Mouse (Mus musculus) cerebellum, postnatal 4 days (tissue): ENCODE measurements at regions not wholly inside any gene's neighbourhood (a gene's known extent, or its start where the extent isn't known, plus 50 kb on each side); places are given as distances from the start of the nearest gene placed in this dataset.

ENCODE experiments used
- DNase-seq, 2 experiments: peaks; one replicate each; pipeline ENCODE4 v3.0.0; 2022; ENCODE audit warnings: low spot score in 2 of 2, mixed read lengths in 1 of 2

DNA sequence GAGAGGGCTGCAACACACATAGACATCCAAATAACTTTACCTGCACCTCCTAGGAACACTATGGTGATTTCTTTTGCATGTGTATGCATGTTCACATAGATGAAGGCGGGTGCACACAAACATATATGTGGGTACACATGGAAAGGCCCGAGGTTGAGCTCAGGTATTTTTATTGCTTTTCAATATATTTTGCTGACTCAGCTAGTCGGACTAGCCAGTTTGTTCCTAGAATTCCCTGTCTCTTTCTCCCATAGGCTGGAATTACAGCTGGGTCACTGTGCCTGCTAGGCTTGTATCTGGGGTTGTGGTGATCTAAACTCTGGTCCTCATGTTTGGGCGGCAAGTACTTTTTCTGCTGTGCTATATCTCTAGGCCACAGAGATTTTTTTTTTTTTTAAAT lies 166.1 kb upstream of the Mki67 start:
- no peak for DNase-seq

DNA sequence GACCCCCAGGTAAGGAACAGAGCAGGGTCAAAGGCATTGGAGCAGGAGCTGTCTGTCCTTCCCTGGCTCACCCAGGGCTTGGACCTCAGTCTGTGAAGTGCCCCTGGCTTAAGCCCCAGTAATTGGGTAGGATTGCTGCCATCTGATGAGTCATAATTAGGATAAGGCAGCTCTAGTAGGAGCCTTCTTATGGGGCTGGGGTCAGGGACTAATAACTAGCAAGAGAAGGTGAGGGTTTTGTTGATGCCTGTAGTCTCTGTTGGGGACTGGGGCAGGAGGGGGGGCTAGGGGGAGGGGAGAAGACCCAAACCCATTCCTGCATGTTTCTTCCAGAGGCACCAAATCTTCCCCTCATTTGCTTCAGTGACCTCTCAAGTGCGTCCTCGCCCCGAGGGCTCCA lies 172.4 kb upstream of the Mki67 start:
- no peak for DNase-seq

GRCm38 (mm10) chr7:135889016-135889726 lies 173.0 kb upstream of the Mki67 start:
- DNase-seq = peak in 1 of 2 experiments; percentile 16

DNA sequence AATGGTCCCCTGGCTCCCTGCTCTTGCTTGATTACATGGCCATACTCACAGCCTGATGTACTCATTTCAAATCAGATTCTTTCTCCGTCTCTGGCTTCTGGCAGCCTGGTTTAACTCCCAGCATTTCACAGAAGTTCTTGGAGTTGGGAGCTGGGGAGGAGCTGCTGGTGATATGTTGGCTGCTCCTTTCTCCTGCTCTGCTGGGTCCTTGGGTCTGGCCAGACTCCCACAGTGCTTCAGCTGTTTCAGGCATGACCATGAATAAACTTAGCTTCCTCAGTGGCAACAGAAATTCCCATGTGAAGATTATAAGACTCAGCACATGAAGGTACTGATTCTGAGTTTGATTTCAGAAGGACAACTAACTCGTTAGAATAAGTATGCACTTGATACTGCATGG lies 182.7 kb upstream of the Mki67 start:
- DNase-seq = peak in 1 of 2 experiments; percentile 5

- no peak for DNase-seq
These were observed 183.6 kb upstream of the Mki67 start for GRCm38 (mm10) chr7:135899765-135900164.

DNA sequence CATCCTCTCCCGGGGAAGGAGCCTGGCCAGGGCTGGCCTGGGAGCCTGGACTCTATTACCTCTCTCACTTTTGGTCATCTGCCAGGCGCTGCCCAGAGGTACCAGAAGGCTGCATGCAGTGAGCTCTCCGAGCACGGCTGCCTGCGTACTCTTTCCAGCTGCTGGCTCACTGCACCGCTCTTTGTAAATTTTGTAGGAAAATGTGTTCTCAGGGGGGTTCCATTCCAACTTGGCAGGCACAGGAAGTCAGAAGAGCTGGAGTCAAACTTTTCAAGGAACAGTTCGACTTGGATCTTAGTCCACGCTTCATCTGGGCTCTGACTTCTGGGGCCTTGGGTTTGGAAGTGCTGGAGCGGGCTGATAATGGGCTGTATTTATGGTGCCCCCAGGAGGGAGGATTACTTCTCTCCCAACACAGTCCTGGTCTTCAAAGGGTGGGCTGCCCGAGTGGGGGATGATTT lies 184.7 kb upstream of the Mki67 start:
- peak in 1 of 2 experiments; percentile 28 for DNase-seq

DNA sequence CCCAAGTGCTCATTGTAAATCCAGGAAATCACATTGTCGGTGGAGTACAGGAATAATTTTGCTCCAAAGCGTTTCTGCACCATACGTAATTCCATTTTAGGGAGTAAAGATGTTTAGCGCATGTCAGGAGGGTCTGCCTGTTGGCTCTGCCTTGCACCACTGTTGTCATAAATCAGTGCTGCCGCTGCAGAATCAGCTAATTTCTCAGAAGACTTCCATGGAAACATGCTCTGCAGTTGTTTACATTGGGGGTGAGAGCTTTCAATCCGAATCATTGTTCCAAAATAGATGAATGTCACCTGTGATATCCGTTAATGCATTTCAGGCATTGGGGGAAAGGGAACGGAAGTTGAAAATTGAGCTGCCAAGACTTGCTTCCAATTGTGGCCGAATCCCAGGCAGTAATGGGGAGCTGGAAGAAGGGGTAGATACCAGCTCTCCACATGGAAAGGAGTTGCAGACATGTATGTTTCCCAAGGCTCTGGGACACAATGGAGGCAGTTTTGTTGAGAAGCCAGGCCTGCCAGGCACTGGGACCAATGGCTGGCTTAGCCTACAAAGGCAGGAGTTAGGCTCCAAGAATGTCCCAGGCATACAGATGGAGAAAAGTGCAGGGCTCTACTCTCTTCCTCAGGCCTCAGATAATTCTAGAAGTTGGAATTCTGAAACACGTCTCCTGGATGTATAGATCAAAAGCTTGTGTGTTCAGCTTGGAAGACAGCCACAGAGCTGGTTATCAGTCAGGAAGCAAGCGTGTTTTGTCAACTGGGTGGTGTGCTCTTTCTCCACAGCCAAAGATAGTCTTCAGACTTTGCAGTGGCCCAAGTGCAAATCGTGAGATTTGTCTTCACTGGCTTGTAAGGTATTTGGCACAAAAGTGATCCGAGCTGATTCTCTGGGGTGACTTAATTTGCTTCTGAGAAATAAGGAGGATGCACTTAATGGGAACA lies 186.2 kb upstream of the Mki67 start:
- no peak for DNase-seq

DNA sequence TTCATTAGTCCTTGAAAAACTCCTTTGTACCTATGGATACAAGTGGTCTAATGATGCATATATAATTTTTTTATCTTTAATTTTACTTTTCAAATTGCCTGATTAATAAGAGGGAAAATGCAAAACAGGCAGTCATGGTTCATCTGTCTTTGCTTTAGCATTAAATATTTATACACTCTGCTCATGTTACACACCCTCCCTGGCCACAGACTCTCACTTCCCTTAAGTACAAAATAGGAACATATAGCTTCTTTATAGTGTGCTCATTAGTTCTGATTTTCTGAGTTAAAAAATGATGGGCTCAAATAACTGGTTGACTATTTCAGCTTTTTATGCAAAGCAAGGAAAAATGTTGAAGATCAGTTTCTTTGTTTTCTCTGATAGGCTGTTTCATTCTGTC lies 195.2 kb upstream of the Mki67 start:
- DNase-seq = no peak

DNA sequence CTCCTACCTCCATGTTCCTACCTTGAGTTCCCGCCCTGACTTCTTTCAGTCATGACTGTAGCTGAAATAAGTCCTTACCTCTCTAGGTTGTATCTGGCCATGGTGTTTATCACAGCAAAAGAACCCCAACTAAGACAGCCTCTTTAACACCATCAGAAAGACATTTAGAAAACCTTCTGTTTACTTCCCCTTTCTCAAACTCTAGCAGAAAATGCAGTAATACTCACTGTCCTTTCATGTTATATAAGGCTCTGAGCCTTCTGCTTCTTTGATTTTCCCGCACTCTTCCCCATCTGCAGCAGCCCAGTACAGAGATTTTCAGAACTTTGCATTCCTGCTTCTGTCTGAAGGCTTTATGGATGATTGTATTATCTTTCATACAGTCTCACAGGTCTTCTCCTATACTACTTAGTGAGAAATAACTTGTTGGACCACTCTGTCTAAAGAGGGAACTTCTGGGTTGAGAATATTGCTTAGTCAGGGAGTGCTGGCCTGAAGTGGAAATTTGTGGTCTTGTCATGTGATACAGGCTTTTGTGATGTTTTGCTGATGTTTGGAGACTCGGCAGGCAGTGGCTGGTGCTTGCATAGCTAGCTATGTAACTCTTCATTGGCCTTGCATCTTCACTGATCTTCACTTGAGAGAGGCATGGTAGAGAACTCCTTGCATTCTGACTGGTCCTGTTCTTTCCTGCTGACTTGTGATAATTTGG lies 197.9 kb upstream of the Mki67 start:
- DNase-seq = no peak

GRCm38 (mm10) chr7:135923876-135924275 lies 207.7 kb upstream of the Mki67 start:
- no peak for DNase-seq

DNA sequence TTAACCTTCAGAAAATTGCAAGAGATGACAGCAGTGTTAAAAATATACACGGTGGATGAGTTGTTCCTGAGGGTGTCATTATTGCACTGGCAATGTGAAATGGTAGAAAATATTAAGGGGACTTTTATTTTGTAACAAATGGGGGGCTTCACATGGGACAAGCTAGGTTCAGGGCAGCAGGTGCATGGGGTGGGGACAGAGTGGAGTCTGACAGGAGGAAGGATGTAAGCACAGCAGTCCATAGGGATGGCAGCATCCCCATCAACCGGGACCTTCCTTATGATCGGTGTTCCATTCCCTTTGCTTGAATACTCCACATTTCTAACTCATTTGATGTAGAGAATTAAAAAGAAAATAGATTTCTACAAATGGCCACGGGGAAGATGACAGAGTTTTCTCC lies 208.5 kb upstream of the Mki67 start:
- DNase-seq = no peak

DNA sequence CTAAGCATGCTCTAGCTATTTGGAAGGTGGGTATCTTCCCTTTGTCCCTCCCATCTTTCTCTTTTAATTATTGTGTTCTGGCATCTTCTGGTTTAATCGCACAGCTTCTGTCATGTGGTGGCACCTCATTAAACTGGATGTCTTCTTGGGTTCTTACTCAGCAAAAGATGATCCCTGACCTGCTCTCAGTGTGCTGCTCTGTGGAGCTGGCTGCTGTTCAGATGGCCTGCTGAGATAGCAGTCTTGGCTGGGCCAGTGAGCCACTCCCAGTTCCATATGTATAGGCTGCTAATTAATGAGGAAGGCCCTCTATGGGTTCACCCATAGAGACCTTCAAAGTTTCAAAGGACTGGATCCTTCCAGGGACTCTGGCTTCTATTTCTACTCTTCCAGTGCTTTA lies 213.9 kb upstream of the Mki67 start:
- peak in 1 of 2 experiments; percentile 19 for DNase-seq

GRCm38 (mm10) chr7:135932595-135933175 lies 216.5 kb upstream of the Mki67 start:
- peak in 1 of 2 experiments; percentile 47 for DNase-seq

DNA sequence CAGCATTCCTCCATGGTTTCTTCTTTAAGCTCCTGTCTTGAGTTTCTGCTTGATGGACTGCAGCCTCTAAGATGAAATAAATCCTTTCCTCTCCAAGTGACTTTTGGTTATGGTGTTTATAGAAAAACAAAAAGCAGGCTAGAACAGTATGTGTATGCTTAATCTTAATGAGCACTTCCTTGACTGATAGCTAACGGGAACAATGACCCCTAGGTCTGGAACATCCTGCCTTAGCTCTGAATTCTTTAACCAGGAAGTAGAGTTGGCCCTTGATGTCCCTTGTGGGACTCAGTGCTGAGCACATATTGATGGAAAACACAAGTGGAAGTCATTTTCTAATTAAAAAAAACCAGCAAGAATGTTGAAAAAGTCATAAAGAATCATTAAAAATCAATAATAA lies 219.0 kb upstream of the Mki67 start:
- no peak for DNase-seq

- DNase-seq = no peak
These were observed 221.3 kb upstream of the Mki67 start for GRCm38 (mm10) chr7:135937465-135937864.

GRCm38 (mm10) chr7:135939341-135939740 lies 223.2 kb upstream of the Mki67 start:
- no peak for DNase-seq

DNA sequence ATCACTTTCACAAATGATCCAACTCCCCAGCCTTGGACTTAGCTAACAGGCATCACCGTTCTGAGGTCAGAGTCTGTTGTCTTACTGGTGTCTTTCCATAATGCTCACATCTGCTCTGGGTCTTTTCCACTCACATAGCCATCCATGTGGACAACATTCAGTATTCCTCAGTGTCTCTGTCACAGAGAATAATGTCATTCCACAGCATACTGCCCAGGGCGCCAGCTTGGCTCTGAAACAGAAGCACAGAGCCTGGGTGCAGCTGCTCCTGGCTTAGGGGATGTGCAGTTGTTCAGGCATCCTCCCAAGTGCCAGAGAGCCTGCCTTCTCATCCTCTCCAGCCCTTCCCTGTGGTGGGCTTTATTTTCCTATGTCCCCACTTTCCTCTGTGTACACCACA lies 226.7 kb upstream of the Mki67 start:
- DNase-seq = no peak

DNA sequence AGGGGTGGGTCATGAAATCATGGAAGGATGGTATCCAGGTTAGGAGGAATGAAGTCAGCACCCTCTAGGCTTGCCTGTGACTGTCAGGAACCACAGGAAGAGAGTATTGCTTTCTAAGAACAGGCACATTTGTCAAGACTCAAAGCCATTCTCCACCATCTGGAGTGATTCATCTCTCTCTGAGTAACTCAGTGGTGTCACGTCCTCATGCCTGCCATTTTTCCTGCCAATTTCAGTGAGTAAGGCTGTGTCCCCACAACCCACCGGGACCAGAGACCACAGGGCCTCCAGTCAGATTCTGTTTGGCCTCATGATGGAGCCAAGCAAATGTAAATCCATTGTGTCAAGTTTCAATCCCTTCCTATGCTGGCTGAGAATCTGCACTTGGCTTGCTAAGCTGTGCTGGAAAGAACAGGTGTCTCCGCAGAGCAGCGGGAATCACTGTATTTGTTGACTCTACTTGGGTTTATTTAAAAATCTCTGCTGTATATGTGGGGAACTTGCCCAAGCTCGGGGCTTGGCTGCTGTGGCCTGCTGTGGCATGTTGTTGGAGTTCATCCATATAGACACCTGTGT lies 230.0 kb upstream of the Mki67 start:
- DNase-seq = no peak

DNA sequence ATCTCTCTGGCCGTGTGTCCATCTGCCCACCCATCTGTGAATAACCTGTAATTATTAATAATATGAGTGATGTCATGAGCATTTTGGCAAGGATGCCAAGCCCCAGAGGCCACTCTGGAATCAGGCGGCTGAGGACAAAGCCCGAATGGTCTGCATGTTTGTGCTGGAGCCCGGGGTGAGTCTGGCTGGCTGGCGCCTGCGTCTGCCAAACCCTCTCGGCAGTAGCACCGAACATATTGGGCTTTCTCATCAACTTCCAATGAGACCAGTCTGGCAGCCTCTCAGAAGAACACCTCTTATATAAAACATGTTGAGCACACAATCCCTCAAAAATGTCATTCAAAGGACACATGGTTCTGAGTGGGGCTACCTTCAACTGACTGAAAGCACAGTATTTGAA lies 244.9 kb upstream of the Mki67 start:
- DNase-seq = peak; percentile 36 to 58

- DNase-seq = peak in 1 of 2 experiments; percentile 28
These were observed 249.4 kb upstream of the Mki67 start for GRCm38 (mm10) chr7:135965528-135965927.

DNA sequence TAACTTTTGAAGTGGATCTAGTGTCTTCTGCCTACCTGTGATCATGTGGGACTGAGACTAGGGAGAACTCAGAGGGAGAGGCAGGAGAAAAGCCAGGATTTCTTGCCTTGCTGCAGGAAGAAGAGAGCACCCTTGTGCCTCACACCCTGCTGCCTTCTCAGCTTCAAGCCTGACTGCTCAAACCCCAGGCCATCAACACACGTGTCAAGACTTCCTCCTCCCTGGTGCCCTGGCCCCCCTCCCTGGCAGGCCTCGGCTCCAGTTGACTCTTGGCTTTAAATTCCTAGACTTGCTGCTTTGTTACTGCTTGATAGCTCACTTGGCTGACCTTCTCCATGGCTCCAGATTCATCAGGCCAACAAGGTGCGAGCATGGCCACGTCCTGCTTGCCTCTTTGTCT lies 250.1 kb upstream of the Mki67 start:
- no peak for DNase-seq
